Mouse (Mus musculus): ENCODE measurements at regions not wholly inside any gene's neighbourhood (a gene's known extent, or its start where the extent isn't known, plus 50 kb on each side); places are given as distances from the start of the nearest gene placed in this dataset.

DNA sequence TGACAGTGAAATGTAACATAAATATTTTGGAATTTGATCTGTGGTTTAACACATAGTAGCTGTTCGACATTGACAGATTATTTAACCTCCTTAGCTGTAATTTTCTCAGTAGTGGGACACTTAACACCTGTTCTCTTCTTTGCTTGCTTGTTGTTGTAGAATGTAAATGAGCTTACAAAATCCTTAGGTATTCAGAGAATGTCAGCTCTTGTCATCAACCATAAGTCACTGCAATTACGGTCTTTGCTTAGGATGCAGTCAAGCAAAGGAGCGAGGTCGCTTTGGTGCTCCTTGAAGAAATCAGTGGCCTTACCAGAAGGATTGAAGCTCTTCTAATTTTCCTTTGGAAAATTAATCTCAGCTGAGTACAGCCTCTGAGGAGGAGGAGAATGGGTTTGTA is 311.2 kb upstream of the Pappa start:
- DNase-seq (ENCODE audit: low spot score in 2 of 2), result no peak

DNA sequence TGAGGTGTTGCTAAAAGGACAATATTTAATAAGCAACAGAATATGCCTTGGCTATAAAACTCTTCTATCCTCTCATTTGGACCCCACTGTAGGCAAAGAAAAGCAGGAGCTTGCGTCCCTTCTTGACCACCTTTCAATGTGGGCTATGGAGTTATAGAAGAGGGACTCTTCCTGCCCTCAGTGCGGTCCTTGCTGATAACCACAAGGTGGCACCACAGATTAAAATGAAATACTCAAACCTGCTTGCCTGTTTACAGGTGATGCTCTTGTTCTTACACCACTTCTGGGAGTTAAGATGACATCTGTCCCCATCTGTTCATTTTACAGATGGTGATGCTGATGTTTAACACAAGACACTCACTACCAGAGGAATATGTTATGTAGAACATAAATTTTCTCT is 291.1 kb upstream of the Pappa start:
- no peak for DNase-seq (ENCODE audit: low spot score in 2 of 2)

DNA sequence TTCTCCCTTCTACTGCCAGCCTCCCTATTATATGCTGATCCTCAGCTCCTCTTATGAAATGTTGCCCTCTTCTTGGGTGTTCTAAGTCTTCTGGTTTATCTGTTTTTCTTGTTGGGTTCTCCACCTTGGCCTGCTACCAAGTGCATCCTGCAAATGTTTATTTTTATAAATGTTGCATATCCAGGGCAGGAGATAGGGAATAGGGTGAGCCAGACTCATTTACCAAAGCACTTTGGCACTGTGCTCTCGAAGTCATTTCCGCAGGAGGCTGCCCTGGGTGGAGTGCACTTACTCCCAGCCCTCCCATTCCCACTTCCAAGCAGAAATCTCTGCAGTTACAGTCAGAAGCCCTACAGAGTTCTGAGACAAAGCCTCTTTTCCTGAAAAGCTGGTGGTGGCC is 249.5 kb upstream of the Pappa start:
- no peak for DNase-seq (ENCODE audit: low spot score in 2 of 2)

DNA sequence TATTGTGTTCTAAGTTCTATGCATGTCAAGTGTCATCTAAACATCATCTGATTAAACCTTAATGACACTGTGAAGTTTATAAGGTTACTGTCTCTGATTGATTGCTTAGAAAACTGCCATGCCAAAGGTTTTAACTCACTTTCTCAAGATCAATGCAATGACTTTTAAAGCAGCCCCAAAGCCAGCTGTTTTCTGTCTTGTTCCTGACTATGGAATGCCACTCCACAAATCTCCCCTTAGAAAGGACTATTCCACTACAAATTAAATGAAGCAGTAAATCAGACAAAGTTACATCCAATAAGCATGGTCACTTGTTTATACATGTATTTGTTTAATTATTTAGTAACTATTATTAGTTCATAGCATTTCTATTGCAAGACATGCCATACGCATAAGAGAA is 247.1 kb upstream of the Pappa start:
- DNase-seq (ENCODE audit: low spot score in 2 of 2), result no peak

DNA sequence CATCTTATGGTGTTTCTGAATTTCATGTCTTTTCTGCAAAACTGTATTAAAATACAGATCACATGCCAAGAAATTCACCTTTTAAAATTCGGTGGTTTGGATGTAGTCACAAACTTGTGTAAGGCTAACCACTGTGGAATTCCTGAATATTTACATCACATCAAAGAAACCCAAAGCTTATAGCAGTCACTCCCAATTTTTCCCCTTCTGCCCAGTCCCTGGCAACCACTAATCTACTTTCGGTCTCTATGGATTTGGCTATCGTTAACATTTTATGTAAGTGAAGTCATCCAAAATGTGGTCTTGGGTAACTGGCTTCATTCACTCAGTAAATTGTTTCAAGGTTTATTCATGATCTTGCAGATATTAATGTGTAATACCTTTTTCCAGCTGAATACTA is 226.0 kb upstream of the Pappa start:
- DNase-seq (ENCODE audit: low spot score in 2 of 2), result no peak

DNA sequence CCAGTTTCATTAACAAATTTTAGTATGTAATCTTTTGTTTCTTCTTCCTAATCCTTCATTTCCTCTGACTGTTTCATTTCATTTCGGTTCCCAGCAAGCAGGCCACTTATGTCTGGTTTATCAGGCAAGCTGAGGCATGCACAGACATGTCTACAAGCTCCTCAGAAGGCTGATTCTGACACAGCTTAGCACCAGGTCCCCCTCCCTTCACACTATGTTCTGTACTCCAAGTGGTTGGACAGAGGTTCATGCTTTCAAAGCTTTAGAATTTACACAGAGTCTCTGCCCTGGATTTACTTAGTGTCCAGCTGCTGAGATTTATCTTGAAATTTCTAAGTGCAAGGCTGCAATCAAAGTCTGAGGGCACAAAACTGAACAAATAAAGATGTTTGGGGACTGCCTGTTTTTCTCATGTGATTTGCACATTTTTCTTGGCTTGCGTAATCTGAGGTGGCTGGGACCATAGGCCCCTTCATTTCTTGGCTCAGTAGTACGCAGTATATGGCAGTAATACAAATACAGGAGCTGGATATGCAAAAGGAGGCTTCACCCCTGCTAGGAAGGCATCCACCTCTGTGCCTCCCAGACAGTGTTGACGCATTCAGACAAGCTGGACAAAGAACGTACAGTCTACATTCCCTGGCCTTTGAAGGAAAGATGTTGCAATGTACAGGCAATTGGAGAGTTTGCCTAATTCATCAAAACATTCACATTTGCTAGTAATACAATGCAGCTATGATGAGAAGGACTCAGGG is 222.7 kb upstream of the Pappa start:
- no peak for DNase-seq (ENCODE audit: low spot score in 2 of 2)

DNA sequence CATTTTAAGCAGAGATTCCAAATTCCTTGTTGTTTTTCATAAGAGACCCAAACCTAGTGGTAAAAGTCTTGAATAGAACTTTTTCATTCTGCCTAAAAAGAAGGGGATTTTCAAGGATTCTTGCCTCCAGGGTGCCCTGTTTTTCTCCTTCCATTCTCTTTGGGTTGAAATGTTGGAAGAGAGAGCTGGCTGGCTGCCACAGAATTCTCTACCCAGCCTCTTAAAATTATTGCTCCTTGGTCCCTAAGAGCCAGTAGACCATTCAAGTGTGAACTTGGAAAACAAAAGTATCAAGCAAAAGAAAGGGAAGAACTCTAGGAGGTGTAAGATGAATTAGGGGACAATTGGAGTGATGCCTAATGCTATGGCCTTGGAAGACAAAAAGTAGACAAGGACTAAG is 200.2 kb upstream of the Pappa start:
- DNase-seq (ENCODE audit: low spot score in 2 of 2), result no peak

DNA sequence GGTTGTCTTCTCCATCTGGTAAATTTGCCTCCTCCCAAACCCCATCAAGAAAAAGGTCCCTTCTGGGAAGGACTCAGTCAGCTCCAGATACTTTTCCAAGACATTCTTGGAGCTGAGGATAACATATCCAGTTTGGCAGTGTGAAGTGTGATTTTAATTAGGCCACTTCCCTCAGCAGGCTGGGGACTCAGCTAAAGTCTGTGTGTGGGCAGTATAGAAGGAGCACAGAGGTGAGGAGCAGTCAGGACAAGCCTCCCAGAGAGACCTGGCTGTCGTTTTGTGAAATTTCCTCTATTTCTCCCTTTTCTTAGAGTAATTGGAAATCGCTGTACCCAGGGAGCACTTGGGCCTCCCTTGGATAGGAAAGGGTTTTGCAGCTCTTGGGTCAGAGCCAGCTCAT is 195.4 kb upstream of the Pappa start:
- no peak for DNase-seq (ENCODE audit: low spot score in 2 of 2)

DNA sequence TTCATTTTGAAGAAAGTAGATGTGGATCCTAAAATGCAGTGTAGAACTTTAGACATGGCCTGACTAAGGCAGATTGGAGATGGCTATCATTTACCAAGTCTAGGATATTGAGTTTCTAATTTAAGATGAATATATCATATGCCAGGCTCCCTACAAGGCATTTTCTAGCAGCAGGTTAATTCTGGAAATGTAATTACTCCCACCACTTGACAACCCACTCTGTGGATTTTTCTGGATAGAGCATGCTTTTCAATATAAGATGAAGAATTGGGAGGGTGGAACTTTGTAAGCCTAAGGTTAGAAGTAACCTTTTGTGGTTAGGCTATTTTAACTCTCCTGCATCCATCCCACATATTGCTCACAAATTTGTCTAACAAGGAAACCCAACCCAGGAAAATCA is 178.4 kb upstream of the Pappa start:
- DNase-seq (ENCODE audit: low spot score in 2 of 2), result no peak

DNA sequence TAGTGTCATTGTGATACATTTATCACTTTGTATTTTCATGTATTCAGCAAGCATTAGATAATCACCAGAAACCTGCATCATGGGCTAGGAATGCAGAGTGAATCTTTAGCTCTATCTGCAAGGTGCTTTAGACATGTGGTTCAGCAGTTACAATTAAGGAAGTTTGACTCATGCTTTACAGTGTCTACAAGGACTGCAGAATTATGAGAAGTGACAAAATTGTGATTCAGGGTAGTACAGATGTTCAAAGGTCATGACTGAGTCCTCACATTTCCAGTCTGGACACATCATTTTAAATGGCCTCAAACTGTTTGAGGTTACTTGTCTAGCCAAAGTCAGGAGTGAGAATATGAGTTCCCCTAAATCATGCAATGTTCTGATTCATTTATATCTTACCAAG is 171.3 kb upstream of the Pappa start:
- DNase-seq (ENCODE audit: low spot score in 2 of 2), result no peak

DNA sequence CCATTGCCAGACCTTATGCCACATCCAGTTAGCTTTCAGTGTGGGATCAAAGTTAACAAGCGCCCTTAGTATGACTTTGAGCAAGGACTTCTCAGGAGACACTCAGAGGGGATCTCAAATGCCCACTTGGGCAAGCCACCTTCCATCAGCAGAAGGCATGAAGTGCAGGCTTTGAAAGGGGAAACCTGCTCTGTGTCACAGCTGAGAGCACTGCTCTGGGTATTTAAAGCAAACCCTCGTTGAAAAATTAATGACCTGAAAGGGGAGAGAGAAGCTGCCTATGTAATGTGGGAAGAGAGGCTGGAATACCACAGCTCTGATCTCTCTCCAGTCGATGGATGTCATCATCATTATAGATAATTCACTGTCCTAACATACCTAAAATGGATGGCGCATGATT is 165.1 kb upstream of the Pappa start:
- DNase-seq (ENCODE audit: low spot score in 2 of 2), result no peak

DNA sequence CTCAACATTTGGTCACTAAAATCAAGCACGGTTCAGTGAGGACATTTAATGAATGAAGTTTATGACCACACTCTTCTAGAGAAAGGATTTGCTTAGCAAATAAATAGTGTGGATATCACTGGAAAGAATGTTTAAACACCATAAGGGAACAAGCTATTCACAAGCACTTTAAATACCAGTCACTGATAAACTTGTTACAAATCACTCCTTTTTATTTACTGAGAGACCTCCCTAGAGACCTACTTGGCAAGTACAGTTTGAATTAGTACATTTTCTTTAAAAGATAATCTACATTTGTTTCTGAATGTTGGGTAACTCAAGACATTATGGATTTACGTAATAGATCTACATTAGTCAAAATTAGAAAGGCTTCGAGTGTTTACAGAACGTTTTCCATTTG is 162.2 kb upstream of the Pappa start:
- no peak for DNase-seq (ENCODE audit: low spot score in 2 of 2)

Measured in cerebellum, postnatal 4 days (tissue).